Mouse (Mus musculus) erythroblast, embryonic 14.5 days (primary cell): ENCODE data around the gene Cyfip2. TPM values are rescaled to one million over a fixed set of nuclear protein-coding genes. Genes with fewer than 3 reads are reported as not detected.
A peak's percentile ranks its signal among the peaks of the same experiment; 100 is the strongest.

Experiments
- H3K27me3 ChIP-seq: 2 replicates; pipeline ENCODE4 v1.6.1; 2012; ENCODE audit warnings: inconsistent platforms; ENCODE audit not compliant: control insufficient read depth
- H3K36me3 ChIP-seq: 2 replicates; pipeline ENCODE4 v1.6.1; 2012; ENCODE audit warnings: mild to moderate bottlenecking, inconsistent platforms; ENCODE audit not compliant: control insufficient read depth
- H3K4me1 ChIP-seq: 2 replicates; pipeline ENCODE4 v1.6.1; 2012; ENCODE audit warnings: inconsistent platforms; ENCODE audit not compliant: control insufficient read depth
- H3K4me3 ChIP-seq: replicated peaks from 2 replicates; pipeline ENCODE3; 2012; ENCODE audit warnings: moderate library complexity, mild to moderate bottlenecking, inconsistent platforms
- H3K9me3 ChIP-seq: 2 replicates; pipeline ENCODE4 v1.6.1; 2012; ENCODE audit warnings: low read length, inconsistent platforms, mixed read lengths; ENCODE audit not compliant: control insufficient read depth
- GATA1 ChIP-seq: IDR thresholded peaks from 2 replicates; pipeline ENCODE4 v1.6.1; 2012; ENCODE audit warnings: low read length, inconsistent platforms, mixed read lengths
- TAL1 ChIP-seq: IDR thresholded peaks from 3 replicates; pipeline ENCODE4 v1.6.1; 2012; ENCODE audit warnings: low read length, inconsistent platforms, mixed read lengths
- polyA plus RNA-seq: library from polyadenylated mRNA; stranded (reverse); fragments of >175 nt; gene quantifications from 2 replicates; pipeline ENCODE4 v1.2.3, GENCODE M21; 2012

The Cyfip2 gene
- 0.01 and 0.04 TPM in 2 replicates for polyA plus RNA-seq

- H3K9me3 ChIP-seq: no peaks in the 10 kb centered on the region
- H3K36me3 ChIP-seq: no peaks in the 10 kb centered on the region
- H3K27me3 ChIP-seq: peaks cover 49% of the 10 kb centered on the region
- TF ChIP-seq GATA1 (no peak), TAL1 (no peak)
- H3K4me3 ChIP-seq: peak within 1 kb of the TSS; percentile 61
- peaks cover 19% of the 10 kb centered on the region for H3K4me1 ChIP-seq
Observed at GRCm38 (mm10) chr11:46312523-46313035, at the start of gene Cyfip2. Gene Cyfip2, minus strand, starts transcription at chr11:46312859.

DNA sequence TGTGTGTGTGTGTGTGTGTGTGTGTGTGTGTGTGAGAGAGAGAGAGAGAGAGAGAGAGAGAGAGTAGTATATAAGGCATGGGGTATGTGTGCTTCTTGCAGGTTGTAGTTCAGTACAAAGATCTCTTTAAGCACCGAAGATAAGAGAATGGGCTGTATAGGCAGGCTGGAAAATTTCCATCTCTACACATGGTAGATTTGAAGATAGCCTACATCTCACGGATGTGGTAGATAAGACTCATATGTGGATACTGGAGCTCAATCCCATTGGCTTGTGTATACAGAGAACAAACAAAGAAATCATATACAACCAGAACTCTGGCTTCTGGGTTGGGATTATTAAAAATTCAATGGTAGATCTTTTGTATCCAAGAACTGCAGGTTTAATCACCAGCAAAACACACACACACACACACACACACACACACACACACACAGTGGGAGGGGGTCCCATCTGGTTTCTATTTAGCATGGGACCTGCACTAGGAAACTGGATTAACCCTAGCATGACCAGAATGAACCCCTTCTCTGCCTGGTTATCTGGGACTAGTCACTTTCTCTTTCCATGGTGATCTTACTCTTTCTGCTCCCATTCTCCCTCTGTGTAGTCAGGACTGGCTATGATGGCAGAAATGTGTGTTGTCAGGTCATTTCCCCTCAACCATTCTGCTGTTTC is 48.5 kb upstream of the Cyfip2 start:
- Histone ChIP-seq H3K36me3 (no peaks in the 10 kb centered on the region), H3K27me3 (no peaks in the 10 kb centered on the region; the same call in 1 of the 2 replicates), H3K9me3 (no peaks in the 10 kb centered on the region), H3K4me3 (no peak overlapping the region), H3K4me1 (no peaks in the 10 kb centered on the region)
- TF ChIP-seq GATA1 (no peak), TAL1 (no peak)

GRCm38 (mm10) chr11:46358369-46358768 is 45.7 kb upstream of the Cyfip2 start:
- H3K36me3 ChIP-seq: no peaks in the 10 kb centered on the region
- H3K9me3 ChIP-seq: no peaks in the 10 kb centered on the region
- no peak overlapping the region for H3K4me3 ChIP-seq
- H3K4me1 ChIP-seq: no peaks in the 10 kb centered on the region
- TF ChIP-seq TAL1: no peak
- no peak for TF ChIP-seq GATA1
- H3K27me3 ChIP-seq: no peaks in the 10 kb centered on the region; the same call in 1 of the 2 replicates

- Histone ChIP-seq H3K27me3 (no peaks in the 10 kb centered on the region), H3K4me1 (no peaks in the 10 kb centered on the region), H3K36me3 (no peaks in the 10 kb centered on the region), H3K9me3 (no peaks in the 10 kb centered on the region), H3K4me3 (no peak overlapping the region)
- TF ChIP-seq GATA1: no peak
- no peak for TF ChIP-seq TAL1
Observed at GRCm38 (mm10) chr11:46349681-46350410, 37.2 kb upstream of the Cyfip2 start.

GRCm38 (mm10) chr11:46348416-46348815 is 35.8 kb upstream of the Cyfip2 start:
- no peaks in the 10 kb centered on the region for H3K9me3 ChIP-seq
- H3K36me3 ChIP-seq: no peaks in the 10 kb centered on the region
- H3K27me3 ChIP-seq: no peaks in the 10 kb centered on the region
- H3K4me1 ChIP-seq: no peaks in the 10 kb centered on the region
- no peak overlapping the region for H3K4me3 ChIP-seq
- TF ChIP-seq TAL1: no peak
- no peak for TF ChIP-seq GATA1

- no peaks in the 10 kb centered on the region for H3K27me3 ChIP-seq
- H3K4me3 ChIP-seq: no peak overlapping the region
- no peaks in the 10 kb centered on the region for H3K36me3 ChIP-seq
- no peaks in the 10 kb centered on the region for H3K9me3 ChIP-seq
- H3K4me1 ChIP-seq: no peaks in the 10 kb centered on the region
- no peak for TF ChIP-seq GATA1
- no peak for TF ChIP-seq TAL1
Observed at GRCm38 (mm10) chr11:46347756-46348155, 35.1 kb upstream of the Cyfip2 start.

DNA sequence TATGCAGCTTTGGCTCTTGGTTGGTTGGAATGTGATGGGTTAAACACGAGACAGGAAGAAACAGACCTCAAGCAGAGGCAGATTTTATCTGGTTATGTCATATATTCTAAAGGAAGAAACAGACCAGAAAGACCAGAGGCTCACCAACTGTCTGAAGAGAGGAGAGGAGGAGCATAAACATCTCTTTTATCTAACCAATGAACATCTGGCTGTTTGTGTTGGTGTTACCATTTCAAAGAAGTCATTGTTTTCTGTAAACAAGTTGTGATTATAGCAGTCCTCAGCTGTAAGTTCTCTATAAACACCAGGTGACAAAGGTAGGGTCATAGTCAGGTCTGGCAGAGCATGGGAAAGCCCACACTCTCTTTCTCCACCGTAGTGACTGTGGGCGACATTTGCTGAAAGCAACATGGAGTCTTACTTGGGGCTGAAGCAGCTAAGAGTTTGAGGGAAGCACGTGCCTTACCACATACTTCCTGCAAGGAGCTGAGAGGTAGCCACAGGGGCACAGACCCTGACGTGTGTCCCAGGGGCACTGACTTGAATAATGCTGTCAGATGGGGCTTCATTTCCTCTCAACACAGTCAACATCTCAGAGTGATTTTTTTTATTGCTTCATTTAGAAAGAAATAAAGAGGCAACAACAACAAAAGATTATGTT is 31.4 kb upstream of the Cyfip2 start:
- TF ChIP-seq GATA1 (no peak), TAL1 (no peak)
- no peak overlapping the region for H3K4me3 ChIP-seq
- H3K9me3 ChIP-seq: no peaks in the 10 kb centered on the region
- no peaks in the 10 kb centered on the region for H3K36me3 ChIP-seq
- H3K27me3 ChIP-seq: no peaks in the 10 kb centered on the region
- 0 out of 2 replicates have a peak, but pooled peaks cover 2% of the 10 kb centered on the region for H3K4me1 ChIP-seq

DNA sequence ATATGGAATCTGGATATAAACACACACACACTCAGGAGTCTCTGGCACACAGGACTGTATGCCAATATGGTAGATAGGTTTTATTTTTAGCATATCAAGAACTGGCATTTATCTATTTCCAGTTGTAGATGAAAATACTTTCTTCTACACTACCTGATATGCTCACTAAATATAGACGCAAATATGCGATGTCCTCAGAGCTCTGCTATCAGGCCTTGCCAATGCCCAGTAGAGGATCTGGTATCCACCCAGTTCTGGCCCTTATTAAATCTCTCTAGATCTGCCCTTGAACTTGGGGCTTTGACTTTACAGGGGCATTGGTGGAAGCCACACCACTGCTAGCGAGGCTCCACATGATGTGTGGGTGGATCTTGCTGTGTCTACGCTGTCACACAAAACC is 29.3 kb upstream of the Cyfip2 start:
- H3K4me3 ChIP-seq: no peak overlapping the region
- 0 out of 2 replicates have a peak, but pooled peaks cover 2% of the 10 kb centered on the region for H3K4me1 ChIP-seq
- no peaks in the 10 kb centered on the region for H3K27me3 ChIP-seq
- no peaks in the 10 kb centered on the region for H3K36me3 ChIP-seq
- TF ChIP-seq GATA1 (no peak), TAL1 (no peak)
- no peaks in the 10 kb centered on the region for H3K9me3 ChIP-seq

DNA sequence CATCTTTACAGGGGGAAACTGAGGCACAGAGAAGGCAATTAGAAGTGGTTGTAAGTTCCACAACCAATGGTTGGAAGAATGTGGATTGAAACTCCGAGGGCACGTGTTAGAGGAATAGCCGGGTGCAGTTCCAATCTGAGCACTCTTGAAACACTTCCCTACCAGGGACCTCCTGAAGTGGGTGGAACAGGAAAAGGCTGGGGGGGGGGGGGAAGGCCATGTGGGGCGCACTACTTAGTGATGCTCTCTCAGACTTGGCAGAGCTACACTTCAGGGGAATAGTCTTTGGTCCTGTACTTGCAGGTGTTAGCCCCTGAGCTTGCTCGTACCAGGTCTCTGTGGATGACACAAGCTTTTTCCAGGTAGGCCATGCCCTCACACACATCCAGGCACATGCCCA is 23.4 kb upstream of the Cyfip2 start:
- Histone ChIP-seq H3K9me3 (no peaks in the 10 kb centered on the region), H3K4me1 (no peaks in the 10 kb centered on the region), H3K27me3 (no peaks in the 10 kb centered on the region), H3K36me3 (no peaks in the 10 kb centered on the region), H3K4me3 (no peak overlapping the region)
- TF ChIP-seq TAL1: no peak
- TF ChIP-seq GATA1: no peak
